Mouse (Mus musculus): ENCODE data around the gene Gm30302.

Gm30302 gene

DNA sequence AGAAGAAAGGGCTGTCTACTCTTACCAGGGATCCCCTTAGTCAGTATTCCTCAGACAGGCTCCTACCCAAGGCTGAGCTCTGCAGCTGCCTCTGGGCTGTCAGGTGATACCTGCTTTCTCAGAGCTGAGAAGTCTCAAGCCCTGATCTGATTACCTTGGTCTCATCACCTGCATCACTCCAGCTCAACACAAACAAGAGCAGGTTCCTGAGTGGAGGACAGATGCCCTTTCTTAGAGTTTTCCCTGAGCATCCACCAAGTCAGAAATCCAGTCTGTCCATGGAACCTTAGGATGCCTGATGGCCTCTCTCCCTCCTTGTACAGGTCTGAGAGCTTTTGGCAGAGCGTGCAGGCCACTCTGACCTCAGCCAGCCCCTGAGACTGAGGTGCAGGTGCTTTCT, at the start of gene Gm30302:
TSS of gene Gm30302 (minus strand) at position 101 of the 400 bp plus-strand sequence.
- DNase-seq (ENCODE audit: extremely low read depth, low read depth), result no peak

DNA sequence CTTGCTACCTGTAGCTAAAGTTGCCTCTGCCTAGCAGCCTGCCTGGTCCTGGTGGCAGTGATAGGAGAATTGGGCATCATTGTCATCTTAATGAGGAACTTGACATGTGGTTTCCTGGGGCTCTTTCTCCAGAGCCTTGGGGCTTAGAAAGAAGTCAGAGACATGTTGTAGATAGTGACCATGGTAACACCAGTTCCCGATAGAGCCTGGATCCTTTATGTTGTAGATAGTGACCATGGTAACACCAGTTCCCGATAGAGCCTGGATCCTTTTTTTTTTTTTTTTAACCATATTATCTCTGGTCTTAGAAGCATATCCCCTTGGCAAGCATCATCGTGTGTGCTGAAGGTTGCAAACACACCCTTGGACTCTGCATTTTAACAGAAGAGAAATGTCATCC, 48.0 kb upstream of the Gm30302 start:
- peak; percentile 95 for DNase-seq (ENCODE audit: extremely low read depth, low read depth)

DNA sequence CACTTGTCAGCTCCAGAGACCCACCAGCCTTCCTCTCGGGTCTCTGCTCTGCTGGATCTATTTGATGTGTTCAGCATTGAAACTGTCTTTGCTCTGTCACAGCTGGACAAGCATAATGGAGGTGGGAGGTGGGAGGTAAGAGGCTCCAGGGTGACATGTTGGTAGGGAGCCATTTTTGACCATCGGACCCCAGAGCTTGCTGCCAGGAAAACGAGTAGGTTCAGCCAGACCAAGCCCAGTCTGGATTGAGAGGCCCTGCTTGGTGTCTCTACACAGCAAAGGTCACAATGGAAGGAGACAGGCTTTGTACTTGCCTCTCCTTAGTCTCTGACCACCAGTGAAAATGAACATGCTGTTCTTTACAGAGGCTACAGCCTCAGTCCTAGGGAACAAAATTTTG, 47.3 kb upstream of the Gm30302 start:
- DNase-seq (ENCODE audit: extremely low read depth, low read depth), result no peak

DNA sequence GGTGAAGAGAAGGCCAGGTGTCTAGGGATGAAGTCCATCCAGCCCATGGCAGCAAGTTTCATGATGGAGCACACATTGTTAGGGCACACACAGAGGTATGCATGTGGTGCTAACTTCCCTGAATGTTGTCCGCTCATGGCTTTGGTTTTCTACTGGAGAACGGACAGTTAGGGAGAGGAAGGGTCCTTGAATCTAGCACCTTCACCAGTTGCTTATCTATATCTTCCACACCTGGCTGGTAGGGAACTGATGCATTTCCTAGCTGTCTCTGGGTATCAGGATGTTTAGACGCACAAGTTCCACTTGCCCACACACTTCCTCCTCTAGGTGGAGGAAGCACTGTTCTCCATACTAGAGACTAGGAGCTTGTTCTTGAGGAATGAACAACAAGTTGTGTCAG, 46.9 kb upstream of the Gm30302 start:
- DNase-seq (ENCODE audit: extremely low read depth, low read depth), result peak; percentile 44

DNA sequence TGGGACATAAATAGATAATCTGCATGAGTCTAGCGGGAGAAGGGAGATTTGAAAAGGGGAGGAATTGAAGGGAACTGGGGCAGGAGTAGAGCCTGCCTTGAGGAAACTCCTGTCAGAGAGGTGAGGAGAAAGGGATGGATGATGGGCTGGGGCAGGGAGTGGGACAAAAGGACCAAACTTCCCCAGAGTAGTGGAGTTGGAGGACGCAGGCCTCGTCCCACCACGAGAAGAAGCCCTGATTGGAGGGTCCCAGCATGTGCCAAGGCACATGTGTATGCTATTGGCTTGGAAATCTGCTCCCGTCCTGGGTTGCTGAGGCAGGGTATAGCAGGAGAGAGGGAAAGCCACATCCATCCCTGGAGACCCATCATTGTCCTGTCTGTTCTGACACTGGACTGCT, 45.3 kb upstream of the Gm30302 start:
- DNase-seq (ENCODE audit: extremely low read depth, low read depth), result no peak

DNA sequence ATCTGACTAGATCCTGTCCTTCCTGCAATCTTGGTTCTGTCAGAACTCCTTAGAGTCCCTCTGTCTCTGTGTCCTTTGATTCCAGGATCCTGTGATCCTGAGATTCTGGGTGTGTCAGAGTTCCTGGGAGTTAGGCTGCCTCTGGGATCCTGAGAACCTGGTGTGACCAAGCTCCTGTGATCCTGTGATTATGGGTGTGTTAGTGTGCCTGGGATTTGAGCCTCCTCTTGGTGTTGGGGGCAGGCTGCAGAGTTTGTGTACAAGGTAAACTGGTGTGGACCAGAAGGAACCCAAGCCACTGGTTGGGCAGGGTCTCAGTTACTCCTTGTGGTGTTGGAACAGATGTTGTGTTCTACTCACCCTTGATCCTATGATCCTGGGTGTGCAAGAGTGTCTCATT, 42.4 kb upstream of the Gm30302 start:
- DNase-seq (ENCODE audit: extremely low read depth, low read depth), result no peak

DNA sequence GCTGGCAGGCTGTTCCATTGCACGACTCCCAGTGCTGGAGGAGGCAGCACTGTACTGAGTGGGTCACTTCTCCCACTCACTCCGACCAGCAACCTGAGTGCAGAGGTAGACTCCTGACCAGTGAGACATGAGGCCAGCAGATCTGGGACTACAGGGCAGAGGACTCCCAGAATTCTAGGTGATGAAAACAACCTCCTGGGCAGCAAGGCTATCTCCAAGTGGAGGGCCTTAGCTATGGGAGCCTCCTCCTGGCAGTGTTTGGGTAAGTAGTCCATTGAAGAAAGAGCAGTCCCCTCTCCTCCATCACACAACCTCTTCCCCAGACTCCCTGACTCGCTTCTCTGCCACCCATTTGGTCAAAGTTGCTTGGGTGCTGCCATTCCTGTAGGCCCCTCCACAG, 31.6 kb upstream of the Gm30302 start:
- DNase-seq (ENCODE audit: extremely low read depth, low read depth), result no peak

DNA sequence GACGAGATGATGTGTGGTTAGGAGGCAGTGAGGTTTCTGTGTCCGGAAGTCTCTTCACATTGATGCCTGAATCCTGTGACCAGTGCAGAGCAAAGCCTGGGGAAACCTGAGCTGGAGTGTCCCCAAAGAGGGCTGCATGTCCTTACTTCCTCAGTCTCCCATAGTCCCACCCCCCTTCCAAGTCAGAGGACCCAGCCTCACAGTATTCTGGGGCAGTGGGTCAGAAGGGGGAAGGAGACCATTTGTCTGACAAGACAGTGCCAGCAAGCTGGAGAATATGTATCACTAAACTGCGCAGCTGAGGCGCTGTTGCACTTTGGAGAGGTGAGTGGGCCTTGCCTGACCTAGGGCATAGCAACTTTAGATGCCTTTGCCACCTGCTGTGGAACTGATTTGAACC, 26.5 kb upstream of the Gm30302 start:
- DNase-seq (ENCODE audit: extremely low read depth, low read depth), result no peak

DNA sequence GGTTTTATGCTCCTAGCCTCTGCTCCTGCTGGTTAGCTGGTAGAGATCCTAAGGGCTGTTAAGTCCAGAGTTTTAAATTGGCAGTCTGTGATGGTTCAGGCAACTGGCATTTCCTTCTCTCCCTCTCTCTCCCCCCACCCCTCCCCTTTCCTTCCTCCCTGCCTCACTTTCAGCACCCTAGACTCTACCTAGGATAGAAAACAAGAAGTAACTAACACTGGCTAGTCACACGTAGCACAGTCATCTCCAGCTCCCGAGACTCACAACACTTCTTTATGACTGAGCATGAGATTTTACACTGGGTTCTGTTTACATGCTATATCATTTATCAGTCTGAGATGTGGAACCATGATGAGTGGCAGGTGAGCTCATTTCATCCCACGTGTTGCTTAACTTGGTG, 16.2 kb upstream of the Gm30302 start:
- no peak for DNase-seq (ENCODE audit: extremely low read depth, low read depth)

DNA sequence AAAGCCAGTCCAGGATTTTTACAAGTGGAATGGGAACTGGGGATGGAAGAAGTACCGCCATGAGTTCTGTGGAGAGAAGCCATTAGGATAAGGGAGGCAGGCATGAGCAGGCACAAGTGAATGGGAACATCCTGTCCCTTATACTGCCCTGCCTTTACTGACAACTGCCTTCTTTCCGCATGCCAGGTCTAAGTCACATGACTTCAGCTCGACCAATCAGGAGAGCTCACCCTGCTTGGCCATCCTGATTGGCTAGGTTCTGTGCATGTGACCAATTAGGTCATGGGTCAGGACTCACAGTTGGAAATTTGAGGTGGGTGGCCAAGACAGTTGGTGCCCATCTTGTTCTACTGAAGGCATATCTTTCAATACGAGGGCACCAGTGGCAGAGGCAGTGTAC, 15.6 kb upstream of the Gm30302 start:
- DNase-seq (ENCODE audit: extremely low read depth, low read depth), result no peak

DNA sequence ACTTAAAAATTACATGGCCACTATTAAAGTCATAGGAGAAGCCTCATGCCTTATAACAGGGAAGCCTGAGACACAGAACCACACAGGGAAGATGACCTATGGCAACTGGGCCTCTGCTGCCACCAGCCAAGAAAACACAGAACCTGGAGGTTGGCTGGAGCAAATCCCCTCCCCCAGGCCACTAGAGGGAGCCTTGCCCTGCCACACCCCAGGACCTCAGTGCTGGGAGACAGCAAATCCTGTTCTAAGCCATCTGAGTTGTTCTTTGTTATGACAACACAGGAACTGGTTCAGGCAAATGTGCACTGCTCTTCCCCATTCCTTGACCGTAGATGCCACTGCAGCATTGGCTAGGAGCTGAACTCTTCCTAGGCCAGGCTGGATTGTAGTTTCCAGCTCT, 8.3 kb upstream of the Gm30302 start:
- DNase-seq (ENCODE audit: extremely low read depth, low read depth), result no peak

DNA sequence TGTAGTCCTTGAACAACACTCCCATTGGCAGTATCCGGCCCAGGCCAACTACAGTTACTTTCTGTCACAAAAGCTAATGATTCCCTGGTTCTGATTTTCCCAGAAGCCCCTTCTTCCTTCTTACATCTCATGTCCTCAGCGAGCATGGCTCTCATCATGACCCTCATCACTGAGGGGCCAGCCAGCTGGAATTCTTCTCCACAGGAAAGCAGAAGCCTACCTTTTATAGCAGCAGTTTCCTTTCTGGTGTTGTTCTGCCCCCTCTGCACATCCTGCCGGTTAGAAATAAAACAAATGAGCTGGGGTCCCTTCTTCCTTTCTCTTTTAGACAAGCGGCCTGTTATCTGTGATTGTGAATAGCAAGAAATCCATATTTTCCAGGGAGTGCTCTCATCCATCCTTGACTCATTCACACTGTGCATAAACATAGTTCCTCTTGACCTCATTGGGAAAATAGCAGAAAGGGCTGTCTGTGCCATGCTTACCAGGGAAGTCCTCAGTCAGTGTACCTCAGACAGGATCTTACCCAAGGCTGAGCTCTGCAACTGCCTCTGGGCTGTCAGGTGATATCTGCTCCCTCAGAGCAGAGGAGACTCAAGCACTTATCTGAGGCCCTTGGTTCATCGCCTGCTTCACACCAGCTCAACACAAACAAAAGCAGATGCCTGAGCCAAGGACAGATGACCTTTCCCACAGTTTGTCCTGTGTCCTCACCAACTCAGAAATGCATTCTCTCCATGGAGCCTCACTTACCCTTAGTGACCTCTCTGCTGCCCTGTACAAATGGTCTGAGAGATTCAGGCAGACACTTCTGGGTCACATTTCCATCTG, 10.0 kb downstream of the Gm30302 start:
- DNase-seq (ENCODE audit: extremely low read depth, low read depth), result no peak

DNA sequence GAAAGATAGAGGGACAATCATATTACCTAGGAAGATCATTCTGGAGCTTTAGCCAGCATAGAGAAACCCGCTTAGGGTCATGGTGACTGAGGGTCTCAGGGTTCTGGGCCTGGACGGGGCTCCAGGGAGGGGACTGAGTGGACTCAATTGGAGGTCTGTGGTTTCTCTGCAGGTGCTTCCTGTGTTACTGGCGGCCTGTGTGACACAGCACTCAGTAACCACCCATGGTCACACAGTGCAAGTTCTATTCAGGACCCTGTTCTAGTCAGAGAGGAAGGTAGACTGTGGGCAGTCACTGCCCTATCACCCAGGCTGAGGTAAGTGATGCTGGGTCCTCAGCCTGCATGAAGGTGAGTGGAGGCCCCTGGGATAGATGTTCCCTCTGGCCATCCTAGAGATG, 14.9 kb downstream of the Gm30302 start:
- no peak for DNase-seq (ENCODE audit: extremely low read depth, low read depth)

DNA sequence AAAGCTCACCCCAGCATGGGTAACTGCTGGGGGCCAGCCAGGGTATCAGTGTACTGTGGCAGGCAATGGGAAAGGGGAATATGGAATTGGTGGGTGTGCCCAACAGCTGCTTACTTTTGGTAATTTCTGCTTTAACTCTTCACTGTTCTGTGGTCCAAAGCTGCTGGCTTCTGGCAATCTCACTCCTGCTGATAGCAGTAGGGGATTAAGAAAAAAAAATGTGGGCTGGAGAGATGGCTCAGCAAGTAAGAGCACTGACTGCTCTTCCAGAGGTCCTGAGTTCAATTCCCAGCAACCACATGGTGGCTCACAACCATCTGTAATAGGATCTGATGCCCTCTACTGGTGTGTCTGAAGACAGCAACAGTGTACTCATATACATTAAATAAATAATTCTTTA, 27.3 kb downstream of the Gm30302 start:
- peak; percentile 35 for DNase-seq (ENCODE audit: extremely low read depth, low read depth)

DNA sequence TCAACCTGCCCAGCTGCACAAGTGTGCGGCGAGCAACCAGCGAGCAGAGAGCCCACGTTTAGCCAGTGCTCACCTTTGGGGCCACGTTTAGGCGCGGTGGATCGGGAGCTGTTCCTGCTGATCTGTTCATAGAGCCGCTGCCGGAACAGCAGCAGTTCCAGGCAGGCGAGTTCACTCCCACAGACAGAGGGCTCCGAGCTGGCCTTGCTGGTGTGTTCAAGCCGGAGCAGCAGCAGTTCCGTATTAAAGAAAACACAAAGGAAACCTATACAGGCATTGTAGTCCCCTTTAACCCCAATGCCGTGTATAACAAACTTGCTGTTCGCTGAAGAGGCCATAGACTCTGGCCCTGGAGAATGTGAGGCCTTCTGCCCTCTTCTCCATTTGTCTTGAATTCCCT, 29.7 kb downstream of the Gm30302 start:
- peak; percentile 44 for DNase-seq (ENCODE audit: extremely low read depth, low read depth)

DNA sequence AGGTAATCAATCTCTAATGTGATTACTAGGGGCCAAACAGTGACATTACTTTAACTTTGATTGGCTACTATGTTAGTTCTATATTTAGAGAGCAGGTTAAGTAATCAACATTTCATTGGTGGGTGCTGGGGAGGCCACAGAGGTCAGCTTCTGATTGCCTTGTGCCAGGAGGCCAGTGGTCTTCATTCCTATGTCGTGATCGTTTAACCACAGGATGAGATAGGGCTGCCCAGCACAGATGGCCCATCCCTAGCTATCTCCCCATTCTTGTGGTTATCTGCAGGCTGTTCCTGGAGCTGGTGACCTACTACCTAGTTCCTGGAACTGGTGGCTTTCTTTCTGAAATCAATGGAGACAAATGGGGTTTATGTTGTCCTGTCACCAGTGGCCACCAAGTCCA, 30.8 kb downstream of the Gm30302 start:
- DNase-seq (ENCODE audit: extremely low read depth, low read depth), result peak; percentile 68

DNA sequence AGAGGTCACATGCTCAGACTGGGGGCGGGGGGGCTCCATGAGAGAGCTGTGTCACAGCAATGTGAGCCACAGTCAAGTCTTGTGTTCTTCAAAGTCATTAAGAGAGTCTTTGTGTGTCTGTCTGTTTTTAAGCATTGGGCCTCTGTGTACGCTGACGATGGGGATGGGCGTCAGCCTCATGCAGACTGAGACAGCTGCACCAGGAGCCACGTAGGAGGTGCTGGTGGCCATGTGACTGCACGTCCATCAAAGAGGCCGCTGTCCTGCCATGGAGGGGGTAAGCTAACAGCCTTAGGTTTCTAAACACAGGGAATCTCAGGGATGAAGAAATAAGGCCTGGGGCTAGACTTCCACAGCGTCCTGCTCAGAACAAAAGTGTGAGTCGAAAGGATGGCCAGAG, 32.5 kb downstream of the Gm30302 start:
- DNase-seq (ENCODE audit: extremely low read depth, low read depth), result no peak

DNA sequence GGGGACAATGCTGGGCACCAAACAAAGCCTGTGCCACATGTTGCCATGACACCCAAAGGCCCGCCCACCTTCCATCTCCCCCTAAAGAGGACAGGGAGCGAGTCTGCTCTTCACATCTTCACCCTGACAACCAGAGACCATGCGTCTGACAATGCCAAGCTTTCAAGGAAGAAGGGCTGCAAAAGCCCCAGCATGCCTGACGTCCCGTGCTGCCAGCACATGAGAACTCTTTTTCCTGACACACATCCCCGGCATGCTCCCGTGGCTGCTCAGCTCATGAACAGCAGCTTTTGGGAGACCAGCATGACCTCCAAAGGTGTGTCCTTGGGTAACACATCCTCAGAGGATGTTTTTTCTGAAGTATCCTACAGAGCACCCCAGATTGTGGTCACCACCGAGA, 33.5 kb downstream of the Gm30302 start:
- DNase-seq (ENCODE audit: extremely low read depth, low read depth), result no peak

DNA sequence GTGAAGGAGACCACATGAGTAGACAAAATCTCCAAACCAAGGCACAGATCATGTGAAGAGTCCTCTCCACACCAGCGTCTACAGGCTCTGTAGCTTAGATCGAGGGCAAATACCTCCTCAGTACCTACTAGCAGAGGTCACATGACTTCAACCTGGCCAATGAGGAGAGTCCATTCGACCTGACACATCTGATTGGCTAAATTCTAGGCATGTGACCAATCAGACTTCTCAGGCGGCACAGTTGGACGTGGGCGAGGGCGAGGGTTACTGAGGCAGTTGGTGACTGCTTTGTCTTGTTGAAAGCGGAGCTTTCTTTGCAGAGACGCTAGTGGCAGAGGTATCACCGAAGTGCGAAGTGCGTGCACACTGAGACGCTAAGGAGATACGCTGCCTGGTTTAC, 36.6 kb downstream of the Gm30302 start:
- DNase-seq (ENCODE audit: extremely low read depth, low read depth), result no peak

DNA sequence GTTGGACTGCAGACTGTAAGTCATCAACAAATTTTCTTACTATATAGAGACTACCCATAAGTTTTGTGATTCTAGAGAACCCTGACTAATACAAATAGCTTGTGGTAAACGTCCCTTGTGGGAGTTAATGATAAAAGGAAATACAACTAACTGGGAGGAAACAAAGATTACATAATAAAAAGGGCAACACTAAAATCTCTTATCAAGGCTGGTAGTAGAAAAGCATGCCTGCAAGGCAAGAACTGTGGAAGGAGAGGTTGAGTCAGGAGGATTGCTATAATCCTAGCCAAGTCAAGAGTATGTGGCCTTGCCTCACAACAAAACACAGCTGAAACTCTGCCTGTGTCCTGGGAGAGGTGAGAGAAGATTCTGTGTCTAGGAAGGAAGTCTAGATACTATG, 38.1 kb downstream of the Gm30302 start:
- DNase-seq (ENCODE audit: extremely low read depth, low read depth), result peak; percentile 48

DNA sequence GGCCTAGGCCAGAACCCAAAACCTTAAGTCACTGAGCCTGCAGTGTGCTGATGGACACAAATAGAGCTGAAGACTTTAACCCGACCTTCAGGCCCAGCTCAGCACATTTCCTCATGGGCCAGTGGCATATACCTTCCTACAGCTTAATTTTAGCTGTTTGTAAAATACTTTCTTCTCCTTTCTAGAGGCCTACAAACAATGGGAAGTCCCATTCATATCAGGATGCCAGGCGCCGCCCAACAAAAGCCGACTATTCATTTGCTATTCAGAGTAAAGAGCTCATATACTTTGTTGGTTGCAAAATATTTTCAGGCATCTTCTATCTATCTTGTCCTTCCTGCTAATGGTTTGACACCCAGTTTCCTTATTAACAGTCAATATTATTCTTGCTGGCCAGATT, 40.8 kb downstream of the Gm30302 start:
- DNase-seq (ENCODE audit: extremely low read depth, low read depth), result peak; percentile 40

DNA sequence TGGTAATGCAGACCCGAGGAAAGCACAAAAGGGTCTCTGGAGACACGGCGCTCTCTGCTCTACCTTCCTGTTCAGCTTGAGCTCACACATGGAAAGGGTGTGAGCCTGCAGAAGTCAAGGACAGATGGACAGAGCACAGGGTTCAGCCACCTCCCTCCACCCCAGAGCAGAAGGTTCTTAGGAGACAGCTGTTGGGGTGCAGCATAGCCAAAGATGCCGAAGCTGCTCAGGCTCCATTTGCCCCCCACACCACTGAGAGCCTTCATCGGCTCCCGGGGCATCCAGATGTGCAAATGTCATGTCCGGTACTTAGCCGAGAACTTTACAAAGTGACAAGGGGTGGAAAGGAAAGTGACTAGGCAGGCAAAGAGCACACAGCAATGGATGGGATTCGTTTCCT, 42.2 kb downstream of the Gm30302 start:
- no peak for DNase-seq (ENCODE audit: extremely low read depth, low read depth)

DNA sequence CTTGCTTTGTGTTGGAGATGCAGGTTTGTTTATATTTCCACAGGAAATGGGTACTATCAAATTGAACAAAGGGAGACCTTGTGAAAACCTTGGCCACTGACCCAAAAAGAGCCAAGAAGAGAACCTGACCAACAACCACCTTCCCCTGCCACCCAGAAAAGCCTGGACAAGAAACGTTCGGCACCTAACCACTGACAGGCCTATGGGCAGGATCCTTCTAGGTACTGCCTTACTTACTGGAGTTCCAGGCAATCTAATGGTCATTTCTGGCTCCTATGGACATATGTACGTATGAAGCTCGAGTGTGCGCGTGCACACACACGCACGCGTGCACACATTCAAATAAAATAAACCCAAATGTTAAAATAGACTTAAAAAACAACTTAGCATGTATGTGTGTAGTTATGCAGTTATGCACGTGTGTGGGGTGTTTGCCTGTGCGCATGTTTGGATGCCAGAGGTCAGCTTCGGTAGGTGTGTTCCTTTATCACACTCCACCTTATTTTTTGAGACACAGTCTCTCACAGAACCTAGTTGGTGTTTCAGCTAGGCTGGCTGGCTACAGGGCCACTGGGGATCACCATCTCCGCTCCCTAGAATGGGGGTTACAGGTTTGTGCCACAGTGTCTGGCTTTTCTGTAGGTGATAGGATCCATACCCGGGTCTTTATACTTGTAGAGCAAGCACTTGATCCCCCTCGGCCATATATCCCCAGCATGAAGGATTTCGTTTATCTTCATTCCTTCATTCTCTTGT, 57.3 kb downstream of the Gm30302 start:
- DNase-seq (ENCODE audit: extremely low read depth, low read depth), result no peak
